Mouse (Mus musculus) fibroblast of lung, adult 2 months (primary cell): ENCODE measurements around the gene Synm.

ENCODE experiments used
- DNase-seq: peaks from one replicate; pipeline ENCODE4 v3.0.0-alpha.2; 2011; ENCODE audit warnings: low read depth

Synm gene

GRCm38 (mm10) chr7:67759629-67759995 is at the start of gene Synm:
Synm (minus strand) TSS chr7:67759742.
- peak; percentile 49 for DNase-seq

- DNase-seq: no peak
Measured at GRCm38 (mm10) chr7:67803857-67804215, 44.3 kb upstream of the Synm start.

DNA sequence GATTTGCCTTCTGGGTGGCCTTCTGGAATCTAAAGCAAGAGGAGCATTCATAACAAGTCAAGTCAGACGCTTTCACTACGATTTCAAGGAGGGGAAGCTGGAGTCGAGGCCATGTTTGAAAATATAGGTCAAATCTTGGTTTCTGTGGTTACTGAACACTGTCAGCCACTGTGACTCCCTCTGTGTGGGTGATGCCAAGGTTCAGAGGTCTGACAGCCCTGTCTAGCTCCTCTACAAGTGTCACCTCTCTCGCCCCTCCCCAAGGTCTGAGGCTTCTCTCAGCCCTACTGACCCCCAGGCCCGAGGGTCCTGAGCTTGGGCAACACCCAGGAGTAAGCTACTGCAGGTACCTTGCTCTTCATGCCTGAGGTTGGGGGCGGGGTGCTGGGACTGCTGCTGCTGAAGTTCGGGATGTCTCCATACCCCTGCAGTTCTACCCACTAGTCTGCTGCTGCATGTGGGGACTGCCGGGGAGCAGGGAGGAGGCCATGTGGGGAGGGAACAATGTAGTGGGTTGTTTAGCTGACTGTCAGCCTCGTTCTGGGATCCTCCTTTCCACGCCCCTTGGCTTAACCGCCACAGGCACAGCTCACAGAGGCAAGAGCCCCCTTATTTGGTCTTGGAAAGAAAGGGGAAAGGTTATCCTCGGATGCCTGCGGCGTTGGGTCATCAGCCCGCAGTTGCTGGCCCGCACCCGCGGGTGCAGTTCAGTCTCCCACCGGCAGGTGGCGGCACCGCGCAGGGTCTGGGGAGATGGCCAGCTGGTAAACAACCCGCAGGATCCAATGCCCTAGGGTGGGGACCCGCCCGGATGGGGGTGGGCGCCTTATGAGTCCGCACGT is 43.7 kb upstream of the Synm start:
- peak; percentile 67 for DNase-seq

DNA sequence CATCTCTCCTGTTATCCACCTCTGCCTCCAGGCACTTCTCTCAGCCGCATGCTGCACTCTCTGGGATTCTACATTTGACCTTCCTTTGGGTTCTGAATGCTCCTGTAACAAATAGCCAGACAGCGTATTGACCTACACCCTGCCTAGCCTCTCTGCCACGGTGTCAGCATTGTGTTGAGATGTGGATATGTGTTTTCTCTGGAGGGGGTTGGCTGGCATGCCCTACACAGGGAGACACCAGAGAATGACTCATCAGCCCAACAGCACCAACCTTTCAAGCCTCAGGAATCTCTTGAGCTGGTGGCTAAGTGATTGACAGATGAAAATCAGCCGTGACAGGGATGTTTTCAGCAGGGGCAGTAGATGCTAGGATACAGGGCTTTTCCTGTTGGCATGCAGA is 41.5 kb upstream of the Synm start:
- DNase-seq: no peak

DNA sequence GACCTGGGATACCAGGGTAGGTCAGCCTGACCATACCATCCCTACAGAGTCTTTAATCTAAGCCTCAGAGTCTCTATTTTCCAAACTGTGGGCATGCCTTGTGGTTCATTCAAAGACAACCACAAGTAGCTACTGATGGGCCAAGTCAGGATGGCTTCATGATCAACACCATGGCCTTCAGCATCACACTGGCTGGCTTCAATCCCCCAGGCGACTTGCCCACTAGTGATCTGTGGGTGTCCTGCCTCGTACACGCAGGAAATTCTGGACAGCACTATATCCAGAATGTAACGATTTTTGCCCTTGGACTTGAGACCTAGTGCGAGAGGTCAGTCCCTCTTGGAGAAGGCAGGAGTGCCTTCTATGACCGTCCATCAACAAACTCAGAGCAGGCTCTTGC is 41.0 kb upstream of the Synm start:
- DNase-seq: no peak

DNA sequence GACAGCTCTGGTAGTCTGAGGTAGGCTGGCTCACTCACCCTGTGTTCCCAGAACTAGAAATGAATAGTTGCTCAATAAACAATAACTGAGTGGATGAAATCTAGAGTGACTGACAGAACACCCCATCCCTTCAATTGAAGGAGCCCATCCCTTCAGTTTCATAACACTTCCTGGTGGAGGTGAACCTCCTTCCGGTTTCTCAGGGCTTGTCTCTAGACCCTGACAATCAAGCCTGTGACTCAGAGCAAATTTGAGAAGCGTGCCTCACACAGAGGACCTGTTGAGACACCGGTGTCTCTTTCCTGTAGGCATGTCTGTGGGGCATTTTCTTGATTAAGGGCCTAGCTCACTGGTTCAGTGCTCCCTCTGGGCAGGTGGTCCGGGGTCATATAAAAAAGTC is 38.9 kb upstream of the Synm start:
- DNase-seq: no peak

DNA sequence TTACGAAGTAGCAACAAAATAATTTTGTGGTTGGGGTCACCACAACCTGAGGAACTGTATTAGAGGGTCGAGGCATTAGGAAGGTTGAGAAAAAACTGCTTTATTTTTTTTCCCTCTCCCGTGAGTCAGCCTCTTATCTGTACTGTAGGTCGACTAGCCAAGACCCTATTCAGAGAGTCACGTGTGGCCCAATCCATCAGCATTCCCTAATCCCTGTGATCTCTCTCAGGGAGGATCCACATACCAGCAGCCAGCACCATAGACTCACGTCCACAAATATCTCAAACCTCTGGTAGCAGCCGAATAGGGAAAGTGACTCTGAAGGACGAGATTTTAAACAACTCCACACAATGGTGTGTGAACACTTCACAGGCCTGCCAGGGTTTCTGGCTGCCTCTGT is 37.5 kb upstream of the Synm start:
- DNase-seq: peak; percentile 17

- DNase-seq: no peak
Measured at GRCm38 (mm10) chr7:67793449-67793848, 33.9 kb upstream of the Synm start.

DNA sequence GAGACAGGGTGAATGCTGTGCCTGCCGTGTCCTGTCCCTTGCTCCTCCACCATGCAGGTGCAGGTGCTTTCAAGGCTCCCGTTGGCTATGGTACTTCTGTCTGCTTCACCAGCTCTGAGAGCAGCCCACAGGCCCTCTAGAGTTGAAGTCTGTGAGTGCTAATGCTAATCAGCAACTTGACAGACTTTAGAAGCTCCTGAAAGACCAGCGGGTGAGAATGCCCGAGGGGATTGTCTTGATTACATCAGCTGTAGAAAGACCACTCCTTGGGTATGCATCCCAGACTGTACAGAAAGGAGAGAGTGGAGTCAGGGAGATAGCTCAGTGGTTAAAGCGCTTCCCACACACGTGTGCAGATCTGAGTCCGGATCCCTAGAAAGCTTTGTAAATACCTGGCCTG is 31.7 kb upstream of the Synm start:
- DNase-seq: no peak

- DNase-seq: peak; percentile 86
Measured at GRCm38 (mm10) chr7:67788713-67789112, 29.2 kb upstream of the Synm start.

- no peak for DNase-seq
Measured at GRCm38 (mm10) chr7:67787861-67788260, 28.3 kb upstream of the Synm start.

- no peak for DNase-seq
Measured at GRCm38 (mm10) chr7:67776636-67777305, 17.2 kb upstream of the Synm start.

DNA sequence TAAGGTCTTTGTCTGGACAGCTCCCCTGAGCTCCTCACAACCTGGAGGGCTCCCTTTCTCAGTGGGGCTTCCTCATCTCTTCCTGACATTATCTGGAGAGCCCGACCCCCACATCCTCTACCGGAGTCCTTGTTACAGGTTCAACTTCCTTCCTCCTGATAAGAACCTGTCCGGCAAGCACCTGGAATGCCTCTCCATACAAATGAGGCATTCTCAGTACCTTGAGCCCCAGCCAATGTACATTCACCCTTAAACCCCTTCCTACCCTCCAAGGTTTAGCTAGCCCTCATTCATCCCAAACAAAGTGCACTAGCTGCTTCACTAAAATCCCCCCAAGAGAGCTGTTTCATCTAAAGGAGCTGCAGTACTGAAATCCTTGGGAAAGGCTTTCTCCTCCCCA is 16.1 kb upstream of the Synm start:
- no peak for DNase-seq

DNA sequence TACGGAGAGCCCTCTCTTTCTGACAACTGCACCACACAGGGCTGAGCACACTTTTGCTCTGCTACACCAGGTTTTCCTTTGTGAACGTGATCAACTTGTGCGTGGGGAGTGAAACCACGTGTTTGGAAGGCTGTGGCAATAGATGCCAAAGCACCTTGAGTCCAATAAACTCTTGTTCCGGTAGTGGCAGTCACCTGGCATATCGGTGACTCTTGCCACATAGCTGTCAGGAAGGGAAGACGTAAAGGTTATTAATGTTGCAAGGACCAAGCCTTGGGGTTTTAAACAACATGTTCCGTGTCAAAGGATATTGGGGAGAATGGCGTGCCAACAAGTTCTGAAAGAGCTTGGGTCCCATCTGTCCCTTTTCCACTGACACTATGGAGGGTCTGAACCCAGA is 12.7 kb upstream of the Synm start:
- no peak for DNase-seq

DNA sequence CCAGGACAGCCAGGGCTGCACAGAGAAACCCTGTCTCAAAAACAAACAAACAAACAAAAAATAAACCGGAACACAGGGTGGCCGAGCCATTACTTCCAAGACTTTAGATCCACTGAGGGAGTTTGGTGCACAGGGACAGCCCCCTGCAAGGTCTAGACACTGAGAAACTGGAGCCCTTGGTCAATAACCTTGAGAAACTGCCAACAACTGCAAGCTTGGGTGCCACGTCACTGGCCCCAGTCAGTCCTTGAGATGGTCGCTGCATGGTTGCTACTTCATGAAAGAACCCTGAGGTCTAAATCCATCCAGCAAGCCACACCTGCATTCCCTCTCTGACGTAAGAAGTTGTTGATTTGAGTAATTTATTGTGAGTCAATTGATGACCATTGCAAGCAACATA is 9.9 kb upstream of the Synm start:
- DNase-seq: no peak

- no peak for DNase-seq
Measured at GRCm38 (mm10) chr7:67768125-67768524, 8.6 kb upstream of the Synm start.

DNA sequence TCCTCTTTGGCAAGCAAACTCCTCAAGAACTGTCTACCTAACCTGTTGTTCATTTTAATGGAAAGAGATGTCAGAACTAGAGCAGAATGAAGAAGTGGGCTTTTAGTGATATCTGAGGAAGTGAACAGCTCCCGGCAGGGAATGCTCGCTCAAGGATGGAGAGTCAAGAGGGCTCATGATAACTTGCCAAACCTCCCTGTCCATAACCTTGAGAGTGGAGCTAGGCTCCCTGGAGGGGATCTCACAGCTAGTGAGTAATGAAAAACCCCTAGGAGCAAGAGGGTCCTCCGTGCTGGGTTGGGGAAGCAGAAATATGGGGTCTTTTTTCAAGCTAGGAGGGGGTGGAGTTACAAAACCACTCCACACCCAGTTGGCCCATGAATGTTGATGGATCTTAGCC is 4.1 kb upstream of the Synm start:
- DNase-seq: no peak

GRCm38 (mm10) chr7:67758858-67759628 is 499 bp downstream of the Synm start:
- DNase-seq: no peak

- no peak for DNase-seq
Measured at GRCm38 (mm10) chr7:67758506-67758857, 1.1 kb downstream of the Synm start.

DNA sequence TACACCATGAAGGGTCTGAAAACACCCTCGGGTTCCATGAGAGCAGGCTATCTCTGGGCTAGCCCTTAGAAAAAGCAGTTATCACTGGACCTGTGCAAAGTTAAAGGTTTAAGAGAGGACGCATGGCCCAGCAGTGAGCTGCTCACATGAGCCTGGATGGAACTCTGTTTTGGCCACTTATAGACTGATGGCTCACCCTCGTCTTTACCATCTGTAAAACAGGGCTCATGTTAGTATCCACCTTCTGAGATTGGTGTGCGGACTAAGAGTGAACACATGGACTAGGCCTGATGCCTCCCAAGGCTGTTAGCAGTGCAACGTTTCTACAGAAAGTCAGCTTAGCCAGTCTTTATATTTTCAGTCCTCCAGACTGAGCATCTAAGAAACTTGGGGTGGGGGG is 2.9 kb downstream of the Synm start:
- no peak for DNase-seq

DNA sequence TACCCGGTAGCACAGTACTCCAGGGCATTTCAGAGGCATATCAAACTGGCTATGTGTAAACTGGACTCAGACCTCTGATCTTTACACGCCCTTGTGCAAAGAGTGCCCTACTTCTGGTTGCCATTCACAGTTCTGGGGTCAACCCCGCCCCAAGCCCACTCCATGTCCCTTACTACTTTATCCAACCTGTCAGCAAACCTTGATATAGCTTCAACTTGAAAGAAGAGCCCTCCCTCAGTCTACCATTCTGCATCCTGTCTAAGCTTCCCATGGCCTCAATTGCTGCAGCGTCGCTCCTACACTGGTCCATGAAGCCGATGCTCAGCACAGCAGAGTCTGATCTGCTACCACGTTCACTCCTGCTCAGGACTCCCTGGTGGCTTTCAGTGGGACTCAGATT is 4.2 kb downstream of the Synm start:
- DNase-seq: no peak

GRCm38 (mm10) chr7:67754606-67755005 is 4.9 kb downstream of the Synm start:
- DNase-seq: peak; percentile 34
